Mouse (Mus musculus) B cell, adult 62 days (primary cell): ENCODE measurements around the gene Dtnbp1. TPM values are rescaled to one million over a fixed set of nuclear protein-coding genes. Genes with fewer than 3 reads are reported as not detected.

Experiments used
- total RNA-seq: library from RNA; stranded (reverse); gene quantifications from 4 replicates; pipeline ENCODE4 v1.2.4, GENCODE M21; 2023

Gene Dtnbp1
- total RNA-seq = 40.3 to 47.2 TPM (median 44.4 TPM) in 4 replicates

DNA sequence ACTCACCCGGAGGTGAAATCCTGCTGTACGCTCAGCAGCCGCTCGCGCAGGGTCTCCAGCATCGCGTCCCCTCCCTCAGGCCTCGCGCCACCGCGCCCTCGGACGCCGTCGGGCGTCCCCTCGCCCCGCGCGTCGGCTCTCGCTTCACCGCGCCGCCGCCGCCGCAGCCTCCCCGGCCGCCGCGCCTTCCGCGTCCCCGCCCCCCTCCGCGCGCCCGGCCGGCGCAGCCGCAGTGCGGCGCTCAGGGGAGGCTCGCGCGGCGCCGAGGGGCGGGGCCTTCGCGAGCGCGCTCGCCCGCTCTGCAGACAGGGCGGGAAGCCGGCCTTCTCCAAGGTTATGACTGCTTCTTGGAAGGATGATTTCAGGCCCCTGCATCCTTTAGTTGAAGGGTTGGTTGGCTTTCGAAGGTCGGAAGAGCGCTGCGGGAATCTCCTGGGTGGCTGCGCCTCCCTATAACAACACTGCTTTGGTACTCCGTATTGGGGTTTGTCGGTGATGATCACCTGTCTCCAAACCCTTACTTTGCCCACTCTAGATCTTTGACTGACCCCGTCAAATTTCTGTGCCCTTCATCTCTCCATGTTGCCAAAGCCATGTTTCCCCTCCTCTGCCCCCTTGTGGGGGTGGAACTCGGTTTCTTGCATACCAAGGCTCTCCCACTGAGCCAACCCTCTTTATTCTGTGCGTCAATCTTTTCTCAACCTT, at the start of gene Dtnbp1:
Dtnbp1 (minus strand) TSS at position 237 of the 705 bp plus-strand sequence.

Other genes starting within 250 kb of the Dtnbp1 start
- 0.29 to 0.61 TPM (median 0.30 TPM) in 3 of 4 replicates, not detected in the other for gene Gm9817, start 76.5 kb upstream of the Dtnbp1 start, total RNA-seq